Mouse (Mus musculus) olfactory bulb, adult 2 months (tissue): ENCODE measurements at regions not wholly inside any gene's neighbourhood (a gene's known extent, or its start where the extent isn't known, plus 50 kb on each side); places are given as distances from the start of the nearest gene placed in this dataset.

ENCODE experiments used
- CTCF ChIP-seq: fragments of 200-500 bp; IDR thresholded peaks from 2 replicates; pipeline ENCODE4 v1.5.1; 2012; ENCODE audit warnings: low read depth, mild to moderate bottlenecking, low read length, moderate library complexity; ENCODE audit not compliant: insufficient read depth
- POLR2A ChIP-seq: fragments of 200-500 bp; IDR thresholded peaks from 2 replicates; pipeline ENCODE4 v1.6.1; 2012; ENCODE audit warnings: mild to moderate bottlenecking, low read depth, low read length, moderate library complexity; ENCODE audit not compliant: insufficient read depth

DNA sequence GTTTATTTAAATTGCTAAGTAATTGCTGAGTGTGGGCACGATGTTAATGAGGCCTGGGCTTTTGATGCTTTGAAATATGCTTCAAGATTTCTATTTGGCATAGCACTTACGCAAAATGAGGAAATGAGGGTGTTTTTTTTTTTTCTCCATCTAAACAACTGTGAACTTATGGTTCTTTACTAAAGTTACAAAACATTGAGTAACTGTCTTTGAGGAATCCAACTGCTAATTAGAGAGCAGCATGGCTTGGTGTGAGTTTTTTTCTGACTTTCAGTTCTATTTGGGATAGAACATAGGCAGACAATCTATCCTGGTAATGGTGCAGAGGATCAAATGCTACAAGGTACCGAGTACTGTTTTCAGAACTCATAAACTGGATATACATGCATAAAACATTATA is 231.2 kb upstream of the Mtpn start:
- TF ChIP-seq CTCF = no peak
- no peak for TF ChIP-seq POLR2A
